Mouse (Mus musculus): ENCODE measurements at regions not wholly inside any gene's neighbourhood (a gene's known extent, or its start where the extent isn't known, plus 50 kb on each side); places are given as distances from the start of the nearest gene placed in this dataset.

DNA sequence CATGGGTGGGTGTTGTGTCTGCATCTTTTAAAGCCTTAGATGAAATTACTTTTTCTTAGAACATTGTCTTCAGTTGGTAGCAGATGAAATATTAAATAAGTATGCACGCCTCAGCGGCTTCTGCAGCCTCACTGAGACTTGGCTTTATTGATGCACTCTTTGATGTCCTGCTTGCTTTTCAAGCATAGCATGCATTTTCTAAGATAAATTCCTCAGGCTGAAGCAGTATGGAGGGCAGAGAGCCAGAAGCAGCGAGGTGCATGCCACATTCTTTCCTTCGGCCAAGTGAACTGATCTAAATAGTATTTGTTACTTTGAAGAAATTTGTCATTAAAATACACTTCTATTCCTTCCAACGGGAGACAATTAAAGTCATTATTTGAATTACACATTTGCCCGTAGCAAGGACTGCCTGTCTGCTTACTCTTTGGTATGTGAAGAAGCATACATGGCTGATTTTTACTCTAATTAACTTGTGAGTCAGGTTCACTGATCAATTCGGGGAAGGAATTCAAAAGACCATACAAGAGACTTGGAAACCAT is 224.3 kb upstream of the Nrsn1 start:
- TF ChIP-seq POLR2A (IDR thresholded peaks at IDR 0.05; ENCODE audit: borderline replicate concordance, extremely low read depth, low read depth, low read length) (no peak), CTCF (IDR thresholded peaks at IDR 0.05; ENCODE audit: insufficient read depth, low read length) (no peak)

Measured in lung, adult 2 months (tissue).